Mouse (Mus musculus) heart, adult 2 months (tissue): ENCODE results near the gene Kif27. TPM values are rescaled to one million over a fixed set of nuclear protein-coding genes. Genes with fewer than 3 reads are reported as not detected.

Experiments
- DNase-seq, 2 experiments: peaks; one replicate each; pipeline ENCODE4 v3.0.0; 2021
- H3K27ac ChIP-seq: fragments of 200-600 bp; 2 replicates; pipeline ENCODE4 v1.8.1; 2022
- H3K27me3 ChIP-seq: fragments of 200-500 bp; 2 replicates; pipeline ENCODE4 v1.6.1; 2012; ENCODE audit warnings: mild to moderate bottlenecking, low read length, inconsistent platforms, mixed read lengths; ENCODE audit not compliant: control insufficient read depth, insufficient read depth
- H3K36me3 ChIP-seq: fragments of 200-500 bp; 2 replicates; pipeline ENCODE4 v1.6.1; 2012; ENCODE audit warnings: low read length, inconsistent platforms; ENCODE audit not compliant: control insufficient read depth, insufficient read depth
- H3K4me1 ChIP-seq: fragments of 200-500 bp; 2 replicates; pipeline ENCODE4 v1.6.1; 2011; ENCODE audit warnings: low read length; ENCODE audit not compliant: control insufficient read depth, insufficient read depth
- H3K4me3 ChIP-seq: fragments of 200-600 bp; 2 replicates; pipeline ENCODE4 v1.8.1; 2022
- H3K79me2 ChIP-seq: fragments of 200-500 bp; replicated peaks from 2 replicates; pipeline ENCODE4 v1.6.1; 2012; ENCODE audit warnings: mild to moderate bottlenecking, inconsistent platforms, low read length, moderate library complexity, mixed read lengths; ENCODE audit not compliant: control insufficient read depth, insufficient read depth
- H3K9ac ChIP-seq: fragments of 200-500 bp; 2 replicates; pipeline ENCODE4 v1.6.1; 2012; ENCODE audit warnings: low read depth, mild to moderate bottlenecking, control low read depth, inconsistent platforms, low read length, mixed read lengths
- CTCF ChIP-seq: fragments of 200-600 bp; IDR thresholded peaks from 2 replicates; pipeline ENCODE4 v1.8.1; 2022; ENCODE audit warnings: antibody characterized with exemption, mild to moderate bottlenecking, moderate library complexity
- EP300 ChIP-seq: fragments of 200-500 bp; IDR thresholded peaks from 2 replicates; pipeline ENCODE4 v1.6.1; 2011; ENCODE audit warnings: low read depth, low read length, control low read depth; ENCODE audit not compliant: insufficient read depth
- POLR2A ChIP-seq: fragments of 200-500 bp; IDR thresholded peaks from 2 replicates; pipeline ENCODE4 v1.6.1; 2011; ENCODE audit warnings: mild to moderate bottlenecking, low read depth, low read length, control low read depth; ENCODE audit not compliant: insufficient read depth
- WGBS: fragments of 180-500 bp; shearing (Covaris S2); methylation state at CpG from one replicate; pipeline ENCODE4 v1.1.7; 2018; 5-methylcytosine and 5-hydroxymethylcytosine counted together
- intact Hi-C: fragments of 180-260 bp; cut with DNase I; formaldehyde crosslinking; loops from one replicate; pipeline ENCODE4 v1.15.1; 2025
- polyA plus RNA-seq: library from polyadenylated mRNA; depleted of rRNA; stranded (reverse); fragments of >200 nt; gene quantifications from 2 replicates; pipeline ENCODE4 v1.2.3, GENCODE M21; 2012
- total RNA-seq, 2 experiments: library from RNA; stranded (reverse); gene quantifications; 2 replicates each; pipeline ENCODE4 v1.2.3; 2021

The Kif27 gene
- total and polyA plus RNA-seq, 3 experiments, result 0.05 to 0.10 (median 0.10) TPM

DNA sequence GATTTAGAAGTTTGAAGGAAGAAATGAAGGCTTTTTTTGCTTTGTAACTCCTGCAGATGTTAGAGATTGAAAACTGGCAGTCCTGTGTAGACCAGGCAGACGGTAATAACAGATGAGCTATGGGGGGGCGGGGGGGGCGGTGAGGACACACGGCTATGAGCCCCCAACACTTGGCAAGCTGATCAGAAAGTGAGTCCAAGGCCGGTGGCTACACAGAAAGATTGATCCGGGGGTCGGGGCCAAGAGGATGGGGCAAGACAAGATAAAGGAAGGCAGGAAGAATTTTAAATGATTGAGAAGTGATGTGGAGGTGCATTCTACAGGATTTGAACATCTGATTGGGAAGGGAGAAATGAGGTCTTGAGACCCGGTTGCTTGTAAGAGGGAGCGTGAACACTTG lies 83.8 kb downstream of the Kif27 start:
- H3K27ac ChIP-seq, result no peak overlapping the region

GRCm38 (mm10) chr13:58274259-58274991 lies 84.5 kb downstream of the Kif27 start:
- Histone ChIP-seq H3K4me3 (peak overlapping the region; percentile 87), H3K9ac (peak overlapping the region; percentile 99), H3K79me2 (peaks cover 1% of the 10 kb centered on the region), H3K27ac (peak overlapping the region; percentile 70), H3K4me1 (no peaks in the 10 kb centered on the region), H3K27me3 (no peaks in the 10 kb centered on the region), H3K36me3 (no peaks in the 10 kb centered on the region)
- DNase-seq, result peak; percentile 85
- TF ChIP-seq POLR2A, result no peak
- no peak for TF ChIP-seq CTCF
- TF ChIP-seq EP300, result no peak
- under 1% methylated on average over 84 of the region's 84 CpGs for WGBS
- intact Hi-C loops, result loop anchor here (5.0 kb wide), 2 partner anchors 57 to 83 kb away; partner anchors contain the start of genes Kif27 and Ubqln1

More for the DNA sequence above, 83.8 kb downstream of the Kif27 start:
- Histone ChIP-seq H3K4me3 (peak overlapping the region; percentile 87; the same call in 1 of the 2 replicates), H3K4me1 (no peaks in the 10 kb centered on the region), H3K79me2 (peaks cover 1% of the 10 kb centered on the region), H3K36me3 (no peaks in the 10 kb centered on the region), H3K27me3 (no peaks in the 10 kb centered on the region), H3K9ac (no peak overlapping the region)
- TF ChIP-seq POLR2A (no peak), CTCF (no peak), EP300 (no peak)
- WGBS, result 33% methylated on average over 9 of the region's 9 CpGs
- DNase-seq, result no peak
- intact Hi-C loops, result no loop called here

GRCm38 (mm10) chr13:58273411-58274258 lies 85.3 kb downstream of the Kif27 start:
- Histone ChIP-seq H3K9ac (peak overlapping the region; percentile 99), H3K4me3 (peak overlapping the region; percentile 87), H3K27me3 (no peaks in the 10 kb centered on the region), H3K4me1 (no peaks in the 10 kb centered on the region), H3K79me2 (peaks cover 1% of the 10 kb centered on the region), H3K27ac (peak overlapping the region; percentile 70; the same call in 1 of the 2 replicates), H3K36me3 (no peaks in the 10 kb centered on the region)
- under 1% methylated on average over 75 of the region's 115 CpGs for WGBS
- TF ChIP-seq CTCF, result no peak
- no peak for DNase-seq
- intact Hi-C loops, result loop anchor here (5.0 kb wide), 2 partner anchors 56 to 84 kb away; partner anchors contain the start of genes Kif27 and Ubqln1

DNA sequence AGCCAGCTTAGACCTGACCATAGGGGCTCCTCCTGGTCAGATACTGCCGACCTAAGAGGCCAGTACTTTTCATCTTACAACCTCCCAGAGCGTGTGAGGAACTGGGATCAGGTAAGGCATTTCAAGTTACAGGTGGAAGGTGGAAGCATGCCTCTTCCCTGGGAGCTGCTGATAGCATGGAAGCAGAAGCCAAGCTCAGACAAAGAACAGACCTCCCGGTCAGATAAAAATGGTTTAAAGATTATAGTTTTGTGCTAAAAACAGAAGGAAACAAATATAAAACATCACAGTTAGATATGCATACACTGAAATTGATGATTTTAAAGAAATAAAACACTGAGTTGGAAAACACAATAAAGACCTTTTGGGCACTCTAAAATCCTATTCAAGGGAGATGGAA lies 92.1 kb downstream of the Kif27 start:
- Histone ChIP-seq H3K79me2 (no peaks in the 10 kb centered on the region; the same call in 1 of the 2 replicates), H3K4me1 (no peaks in the 10 kb centered on the region), H3K27me3 (no peaks in the 10 kb centered on the region), H3K27ac (no peak overlapping the region), H3K9ac (no peak overlapping the region), H3K36me3 (no peaks in the 10 kb centered on the region), H3K4me3 (no peak overlapping the region)
- no peak for DNase-seq
- intact Hi-C loops, result no loop called here
- TF ChIP-seq EP300 (no peak), POLR2A (no peak), CTCF (no peak)
- WGBS, result 81% methylated on average over 3 of the region's 3 CpGs

DNA sequence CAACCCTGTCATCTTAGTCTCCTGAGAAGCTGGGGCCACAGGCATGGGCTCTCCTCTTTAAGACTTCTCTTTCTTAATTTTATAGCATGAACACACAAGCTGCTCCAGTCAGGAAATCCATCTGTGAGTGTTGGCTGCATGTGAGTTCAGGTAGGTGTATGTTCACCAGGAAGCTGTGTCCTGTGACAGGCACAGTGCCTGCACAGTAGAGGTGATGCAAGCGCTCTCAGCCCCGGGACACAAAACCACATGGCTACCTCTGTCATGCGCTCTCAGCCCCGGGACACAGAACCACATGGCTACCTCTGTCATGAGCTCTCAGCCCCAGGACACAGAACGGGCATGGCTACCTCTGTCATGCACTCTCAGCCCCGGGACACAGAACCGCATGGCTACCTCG lies 95.4 kb downstream of the Kif27 start:
- Histone ChIP-seq H3K27me3 (no peaks in the 10 kb centered on the region), H3K4me3 (no peak overlapping the region), H3K9ac (no peak overlapping the region), H3K79me2 (no peaks in the 10 kb centered on the region), H3K36me3 (no peaks in the 10 kb centered on the region), H3K27ac (no peak overlapping the region), H3K4me1 (no peaks in the 10 kb centered on the region)
- TF ChIP-seq EP300 (no peak), POLR2A (no peak), CTCF (no peak)
- intact Hi-C loops, result no loop called here
- 87% methylated on average over 8 of the region's 8 CpGs for WGBS
- no peak for DNase-seq

DNA sequence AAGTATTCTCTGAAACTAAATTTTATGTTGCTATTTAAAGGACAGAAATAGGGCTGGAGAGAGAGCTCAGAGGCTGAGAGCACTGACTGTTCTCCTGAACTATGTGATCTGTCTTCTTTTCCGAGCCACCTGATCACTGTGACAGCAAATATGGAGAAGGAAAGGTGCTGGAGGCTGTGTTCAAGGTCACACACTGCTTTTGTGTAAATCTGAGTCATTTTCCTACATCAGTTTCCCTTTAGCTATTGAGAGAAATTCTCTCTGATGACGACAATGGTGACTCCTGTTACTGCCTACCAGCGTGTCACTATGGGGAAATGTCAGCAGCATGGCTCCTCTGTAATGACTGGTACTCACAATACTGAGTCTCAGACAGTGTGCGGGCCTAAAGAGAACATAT lies 97.2 kb downstream of the Kif27 start:
- H3K27me3 ChIP-seq, result no peaks in the 10 kb centered on the region
- H3K4me1 ChIP-seq, result no peaks in the 10 kb centered on the region
- H3K36me3 ChIP-seq, result no peaks in the 10 kb centered on the region
- no peak for DNase-seq
- H3K9ac ChIP-seq, result no peak overlapping the region
- intact Hi-C loops, result no loop called here
- whole genome bisulfite sequencing, result 85% methylated on average over 4 of the region's 4 CpGs
- no peaks in the 10 kb centered on the region for H3K79me2 ChIP-seq
- no peak overlapping the region for H3K27ac ChIP-seq
- no peak overlapping the region for H3K4me3 ChIP-seq
- TF ChIP-seq POLR2A (no peak), EP300 (no peak), CTCF (no peak)
